Mouse (Mus musculus) midbrain, postnatal 0 days (tissue): Measurements from ENCODE around the gene Enah. TPM values are rescaled to one million over a fixed set of nuclear protein-coding genes. Genes with fewer than 3 reads are reported as not detected.
A peak's percentile ranks its signal among the peaks of the same experiment; 100 is the strongest.

Experiments used
- ATAC-seq: fragments of 200-750 bp; cut with Nextera tagmentation; 2 replicates; pipeline ENCODE4 v1.8.0; 2017; ENCODE audit warnings: moderate number of reproducible peaks, mild to moderate bottlenecking, moderate TSS enrichment, moderate library complexity; ENCODE audit not compliant: low FRiP score
- DNase-seq: peaks from one replicate; pipeline ENCODE4 v3.0.0-alpha.2; 2015; ENCODE audit warnings: low spot score
- H3K27ac ChIP-seq: fragments of 300-500 bp; sonication (generic); 2 replicates; pipeline ENCODE4 v1.5.1; 2014; ENCODE audit warnings: low read depth, mild to moderate bottlenecking, low read length, mixed read lengths
- H3K27me3 ChIP-seq: fragments of 300-500 bp; sonication (generic); 2 replicates; pipeline ENCODE4 v1.6.1; 2014; ENCODE audit warnings: low read length, control low read depth, mixed read lengths; ENCODE audit not compliant: insufficient read depth
- H3K36me3 ChIP-seq: fragments of 300-500 bp; sonication (generic); 2 replicates; pipeline ENCODE4 v1.6.1; 2014; ENCODE audit warnings: low read length, control low read depth, mixed read lengths; ENCODE audit not compliant: insufficient read depth
- H3K4me1 ChIP-seq: fragments of 300-500 bp; sonication (generic); 2 replicates; pipeline ENCODE4 v1.6.1; 2014; ENCODE audit warnings: mild to moderate bottlenecking, control low read depth, antibody characterized with exemption, low read length, mixed read lengths; ENCODE audit not compliant: insufficient read depth
- H3K4me2 ChIP-seq: fragments of 300-500 bp; sonication (generic); 2 replicates; pipeline ENCODE4 v1.6.1; 2014; ENCODE audit warnings: low read depth, mild to moderate bottlenecking, low read length, mixed read lengths; ENCODE audit not compliant: poor library complexity, severe bottlenecking
- H3K4me3 ChIP-seq: fragments of 300-500 bp; sonication (generic); 2 replicates; pipeline ENCODE4 v1.5.1; 2014; ENCODE audit warnings: low read depth, mild to moderate bottlenecking, low read length, moderate library complexity
- H3K9ac ChIP-seq: fragments of 300-500 bp; sonication (generic); replicated peaks from 2 replicates; pipeline ENCODE4 v1.6.1; 2014; ENCODE audit warnings: mild to moderate bottlenecking, low read length, moderate library complexity, mixed read lengths; ENCODE audit not compliant: poor library complexity, severe bottlenecking
- H3K9me3 ChIP-seq: fragments of 300-500 bp; sonication (generic); 2 replicates; pipeline ENCODE4 v1.6.1; 2016; ENCODE audit warnings: low read length, control low read depth
- CTCF ChIP-seq: IDR thresholded peaks from 2 replicates; pipeline ENCODE4 v1.5.1; 2016; ENCODE audit warnings: antibody characterized with exemption, mild to moderate bottlenecking
- whole genome bisulfite sequencing: fragments of 180-500 bp; shearing (Covaris S2); extraction: QIAGEN DNeasy Blood & Tissue Kit; methylation state at CpG from one replicate; pipeline ENCODE4 v1.1.7; 2014; 5-methylcytosine and 5-hydroxymethylcytosine counted together
- polyA plus RNA-seq: library from polyadenylated mRNA; unstranded; fragments of >200 nt; fragmentation: Nextera tagmentation; extraction: Ambion mirVana; gene quantifications from 2 replicates; pipeline ENCODE4 v1.2.1, GENCODE M21; 2015
- total RNA-seq: library from RNA; depleted of rRNA; stranded (reverse); fragments of >200 nt; gene quantifications from 2 replicates; pipeline ENCODE4 v1.2.3, GENCODE M21; 2014

Enah gene
- total and polyA plus RNA-seq, 2 experiments from 2014 or later = 23.0 to 78.0 TPM

- no peaks in the 10 kb centered on the region for H3K4me1 ChIP-seq
- H3K4me2 ChIP-seq = no peak overlapping the region
- H3K4me3 ChIP-seq = no peak overlapping the region
- DNase-seq (no peak), ATAC-seq (no peak)
- H3K27me3 ChIP-seq = no peaks in the 10 kb centered on the region
- WGBS = 85% methylated on average over 7 of the region's 7 CpGs
- H3K27ac ChIP-seq = no peak overlapping the region
- H3K36me3 ChIP-seq = no peaks in the 10 kb centered on the region
- H3K9ac ChIP-seq = no peak overlapping the region
- no peak for TF ChIP-seq CTCF
- H3K9me3 ChIP-seq = no peaks in the 10 kb centered on the region
These were observed 6.3 kb upstream of the Enah start for GRCm38 (mm10) chr1:182026120-182026519.

GRCm38 (mm10) chr1:182021691-182022299 lies 2.0 kb upstream of the Enah start:
- no peak overlapping the region for H3K27ac ChIP-seq
- H3K9ac ChIP-seq = no peak overlapping the region
- H3K4me3 ChIP-seq = no peak overlapping the region

GRCm38 (mm10) chr1:182020831-182021460 lies 1.2 kb upstream of the Enah start:
- Histone ChIP-seq H3K27ac (peak overlapping the region; percentile 98), H3K9ac (peak overlapping the region; percentile 87), H3K9me3 (no peaks in the 10 kb centered on the region), H3K4me2 (peak overlapping the region; percentile 60), H3K4me1 (no peaks in the 10 kb centered on the region; the same call in 1 of the 2 replicates), H3K36me3 (no peaks in the 10 kb centered on the region), H3K27me3 (no peaks in the 10 kb centered on the region), H3K4me3 (peak overlapping the region; percentile 93)
- no peak for ATAC-seq
- 12% methylated on average over 11 of the region's 11 CpGs for WGBS
- no peak for TF ChIP-seq CTCF
- DNase-seq = peak; percentile 36

More at GRCm38 (mm10) chr1:182021691-182022299, 2.0 kb upstream of the Enah start:
- no peak for TF ChIP-seq CTCF
- ATAC-seq (no peak), DNase-seq (no peak)
- Histone ChIP-seq H3K9me3 (no peaks in the 10 kb centered on the region), H3K36me3 (no peaks in the 10 kb centered on the region), H3K4me2 (no peak overlapping the region), H3K4me1 (no peaks in the 10 kb centered on the region; the same call in 1 of the 2 replicates), H3K27me3 (no peaks in the 10 kb centered on the region)
- 82% methylated on average over 6 of the region's 6 CpGs for WGBS

- H3K4me2 ChIP-seq = peak overlapping the region; percentile 60
- peak overlapping the region; percentile 98 for H3K27ac ChIP-seq
- H3K4me3 ChIP-seq = peak overlapping the region; percentile 93
- no peaks in the 10 kb centered on the region; the same call in 1 of the 2 replicates for H3K4me1 ChIP-seq
- H3K9ac ChIP-seq = peak overlapping the region; percentile 87
- no peak for TF ChIP-seq CTCF
- under 1% methylated on average over 27 of the region's 104 CpGs for WGBS
- ATAC-seq (peak; percentile 74), DNase-seq (peak; percentile 59)
- no peaks in the 10 kb centered on the region for H3K27me3 ChIP-seq
- no peaks in the 10 kb centered on the region for H3K9me3 ChIP-seq
- H3K36me3 ChIP-seq = no peaks in the 10 kb centered on the region
These were observed 394 bp downstream of the Enah start for GRCm38 (mm10) chr1:182019266-182019925.

GRCm38 (mm10) chr1:182018397-182019265 lies 1.2 kb downstream of the Enah start:
- Histone ChIP-seq H3K9me3 (no peaks in the 10 kb centered on the region), H3K27ac (peak overlapping the region; percentile 98), H3K27me3 (no peaks in the 10 kb centered on the region), H3K9ac (peak overlapping the region; percentile 87), H3K4me2 (peak overlapping the region; percentile 60), H3K4me1 (no peaks in the 10 kb centered on the region; the same call in 1 of the 2 replicates), H3K4me3 (peak overlapping the region; percentile 93), H3K36me3 (no peaks in the 10 kb centered on the region)
- ATAC-seq (no peak), DNase-seq (peak; percentile 71)
- TF ChIP-seq CTCF = no peak
- under 1% methylated on average over 29 of the region's 29 CpGs for WGBS
